Mouse (Mus musculus) spleen, postnatal 36 days (tissue): ENCODE measurements at regions not wholly inside any gene's neighbourhood (a gene's known extent, or its start where the extent isn't known, plus 50 kb on each side); places are given as distances from the start of the nearest gene placed in this dataset.

ENCODE experiments used
- DNase-seq, 2 experiments: peaks; one replicate each; pipeline ENCODE4 v3.0.0; 2022; ENCODE audit warnings: low spot score in 2 of 2, mixed read lengths in 1 of 2

GRCm38 (mm10) chr13:39351606-39352005 lies 390.9 kb upstream of the Slc35b3 start:
- no peak for DNase-seq

GRCm38 (mm10) chr13:39350668-39351067 lies 390.0 kb upstream of the Slc35b3 start:
- DNase-seq: no peak

- DNase-seq: no peak
Measured at GRCm38 (mm10) chr13:39347761-39348160, 387.1 kb upstream of the Slc35b3 start.

- DNase-seq: no peak
Measured at GRCm38 (mm10) chr13:39334874-39335273, 374.2 kb upstream of the Slc35b3 start.

GRCm38 (mm10) chr13:39329794-39330193 lies 369.1 kb upstream of the Slc35b3 start:
- no peak for DNase-seq

GRCm38 (mm10) chr13:39326176-39326575 lies 365.5 kb upstream of the Slc35b3 start:
- no peak for DNase-seq

- DNase-seq: no peak
Measured at GRCm38 (mm10) chr13:39321111-39321510, 360.4 kb upstream of the Slc35b3 start.

GRCm38 (mm10) chr13:39309758-39310157 lies 349.1 kb upstream of the Slc35b3 start:
- DNase-seq: no peak

- DNase-seq: no peak
Measured at GRCm38 (mm10) chr13:39307845-39308244, 347.2 kb upstream of the Slc35b3 start.

- DNase-seq: no peak
Measured at GRCm38 (mm10) chr13:39306851-39307250, 346.2 kb upstream of the Slc35b3 start.

GRCm38 (mm10) chr13:39297129-39297528 lies 336.5 kb upstream of the Slc35b3 start:
- no peak for DNase-seq

- no peak for DNase-seq
Measured at GRCm38 (mm10) chr13:39290216-39290960, 329.7 kb upstream of the Slc35b3 start.

GRCm38 (mm10) chr13:39282272-39282671 lies 321.6 kb upstream of the Slc35b3 start:
- DNase-seq: no peak

- no peak for DNase-seq
Measured at GRCm38 (mm10) chr13:39278101-39278500, 317.4 kb upstream of the Slc35b3 start.

- DNase-seq: no peak
Measured at GRCm38 (mm10) chr13:39266024-39266423, 305.3 kb upstream of the Slc35b3 start.

- no peak for DNase-seq
Measured at GRCm38 (mm10) chr13:39256708-39257107, 296.0 kb upstream of the Slc35b3 start.

GRCm38 (mm10) chr13:39255338-39255737 lies 294.7 kb upstream of the Slc35b3 start:
- DNase-seq: no peak

GRCm38 (mm10) chr13:39252591-39252990 lies 291.9 kb upstream of the Slc35b3 start:
- no peak for DNase-seq

GRCm38 (mm10) chr13:39250096-39250495 lies 289.4 kb upstream of the Slc35b3 start:
- no peak for DNase-seq

- DNase-seq: no peak
Measured at GRCm38 (mm10) chr13:39226829-39227228, 266.2 kb upstream of the Slc35b3 start.

- DNase-seq: no peak
Measured at GRCm38 (mm10) chr13:39225651-39226050, 265.0 kb upstream of the Slc35b3 start.

GRCm38 (mm10) chr13:39211076-39211475 lies 250.4 kb upstream of the Slc35b3 start:
- no peak for DNase-seq

GRCm38 (mm10) chr13:39183715-39184179 lies 223.1 kb upstream of the Slc35b3 start:
- no peak for DNase-seq

GRCm38 (mm10) chr13:39161980-39162379 lies 201.3 kb upstream of the Slc35b3 start:
- no peak for DNase-seq
